Mouse (Mus musculus) heart, postnatal 14 days (tissue): ENCODE data around the gene Ift57. TPM values are rescaled to one million over a fixed set of nuclear protein-coding genes. Genes with fewer than 3 reads are reported as not detected.

Experiments used
- DNase-seq, 2 experiments: peaks; one replicate each; pipeline ENCODE4 v3.0.0; 2021 to 2022
- intact Hi-C: fragments of 180-260 bp; cut with DNase I; formaldehyde crosslinking; loops from one replicate; pipeline ENCODE4 v1.15.1; 2025
- total RNA-seq, 2 experiments: library from RNA; stranded (reverse); gene quantifications; 2 replicates each; pipeline ENCODE4 v1.2.3; 2021

Gene Ift57
- total RNA-seq, 2 experiments from 2014 or later, result 10.9 to 13.0 TPM

DNA sequence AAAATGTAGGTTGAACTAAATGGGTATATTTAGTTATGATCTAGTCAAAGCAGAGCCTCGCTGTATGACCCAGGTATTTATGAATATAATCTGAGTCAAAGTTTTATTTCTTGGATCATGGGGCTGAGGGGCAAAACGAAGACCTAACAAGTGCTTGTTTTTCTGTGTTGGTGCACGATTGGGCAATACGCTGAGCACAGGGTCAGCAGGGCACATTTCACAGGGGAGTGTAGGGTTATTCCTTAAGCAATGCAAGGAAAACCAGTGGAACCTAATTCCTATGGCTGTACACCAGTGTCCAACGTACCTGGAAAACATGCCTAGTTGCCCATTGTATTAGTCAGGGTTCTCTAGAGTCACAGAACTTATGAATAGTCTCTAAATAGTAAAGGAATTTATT, 88.7 kb downstream of the Ift57 start:
- no peak for DNase-seq
- intact Hi-C loops, result no loop called here

DNA sequence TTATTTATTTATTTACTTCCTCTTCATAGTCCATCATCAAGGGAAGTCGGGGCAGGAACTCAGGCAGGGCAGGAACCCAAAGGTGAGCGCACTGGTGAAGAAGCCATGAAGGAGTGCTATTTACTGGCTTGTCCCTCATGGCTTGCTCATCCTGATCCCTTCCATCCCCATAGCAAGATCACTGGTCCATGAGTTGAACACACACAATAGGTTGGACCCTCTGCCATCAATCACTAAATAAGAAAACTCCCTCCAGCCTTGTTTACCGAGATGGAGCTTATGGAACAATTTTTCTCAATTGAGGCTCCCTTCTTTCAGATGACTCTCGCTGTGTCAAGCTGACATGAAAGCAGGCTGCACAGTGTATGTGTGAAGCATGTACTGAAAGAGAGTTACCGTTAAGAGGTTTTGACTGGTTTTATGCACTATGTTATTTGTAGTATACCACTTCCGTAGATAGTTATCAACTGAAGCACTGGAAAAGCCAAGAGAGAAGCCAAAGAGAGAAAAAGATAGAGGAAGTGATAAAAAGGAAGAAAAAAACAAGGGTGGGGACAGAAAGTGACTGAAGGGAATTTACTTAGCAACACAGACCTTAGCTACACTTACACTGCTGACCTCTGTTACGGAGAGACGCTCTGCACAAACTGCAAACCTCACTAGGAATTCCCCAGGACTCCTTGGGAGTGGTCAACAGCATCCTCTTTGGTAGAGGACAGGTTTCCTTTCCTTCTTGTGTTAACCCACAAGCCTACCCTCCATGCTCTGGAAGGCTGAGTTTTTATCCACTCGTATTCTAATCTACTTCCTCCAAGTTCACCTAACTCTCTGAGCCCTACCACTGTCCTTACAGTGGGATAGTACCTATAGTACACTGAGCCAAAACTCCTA, 91.8 kb downstream of the Ift57 start:
- no peak for DNase-seq

DNA sequence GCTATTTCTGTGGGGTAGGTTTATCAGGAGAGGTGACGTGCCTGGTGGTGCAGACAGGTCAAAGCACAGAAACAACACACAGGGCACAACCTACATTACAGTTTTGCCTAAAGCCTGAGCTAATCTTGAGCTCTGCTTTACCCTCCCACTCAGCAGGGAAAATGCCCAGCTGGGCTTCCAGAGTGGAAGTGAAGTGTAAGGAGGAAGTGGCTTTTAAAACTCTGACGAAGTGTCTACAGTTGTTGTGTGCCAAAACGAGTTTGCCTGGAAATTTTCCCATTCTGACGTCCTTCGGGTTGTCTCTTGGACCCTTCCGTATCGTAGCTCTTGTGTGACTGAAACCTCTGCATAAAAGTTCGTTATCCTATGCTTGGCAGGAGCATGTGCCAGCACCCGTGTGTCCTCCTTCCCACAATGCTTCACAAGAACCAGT, 93.4 kb downstream of the Ift57 start:
- DNase-seq, result peak; percentile 33 to 44
- intact Hi-C loops, result no loop called here

More for the DNA sequence above, 91.8 kb downstream of the Ift57 start:
- intact Hi-C loops, result loop anchor here (1.0 kb wide), 1 partner anchor 65 kb away; no protein-coding TSS in a partner anchor

DNA sequence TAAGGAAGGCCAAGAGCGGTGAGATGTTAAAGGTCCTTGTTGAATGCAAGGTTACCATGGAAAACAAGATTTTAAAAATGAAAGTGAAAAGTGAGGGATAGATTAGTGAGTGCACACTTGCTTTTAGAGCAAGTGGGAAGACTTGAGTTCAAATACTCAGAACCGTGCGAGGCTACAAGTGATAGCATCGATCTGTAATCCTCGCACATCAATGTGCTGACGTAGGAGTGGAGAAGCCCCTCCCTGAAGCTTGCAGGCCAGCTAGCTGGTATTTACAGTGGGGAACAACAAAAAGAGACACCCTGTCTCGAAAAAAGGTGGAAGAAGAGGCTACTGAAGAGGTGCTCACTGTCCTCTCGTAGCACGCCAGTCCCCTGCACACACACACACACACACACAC, 94.6 kb downstream of the Ift57 start:
- DNase-seq, result no peak
- intact Hi-C loops, result no loop called here

DNA sequence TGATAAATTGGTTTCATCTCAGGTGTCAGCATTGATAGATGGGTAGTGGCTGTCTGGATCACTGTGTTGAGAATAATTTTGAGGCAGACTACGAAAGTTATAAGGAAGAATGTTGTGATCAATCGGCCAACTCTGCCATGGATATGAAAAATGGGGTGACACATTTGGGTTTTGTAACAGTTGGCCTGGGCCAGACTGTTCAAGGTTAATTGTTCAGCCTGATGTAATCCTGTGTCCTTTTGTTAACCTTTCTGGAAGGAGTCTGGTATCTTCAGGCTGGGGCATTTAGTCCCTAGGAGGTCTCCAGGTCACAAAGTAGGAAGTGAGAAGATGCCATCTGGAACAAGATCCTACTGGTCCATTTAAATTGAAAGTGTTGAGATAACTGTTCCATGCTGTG, 97.2 kb downstream of the Ift57 start:
- DNase-seq, result no peak
- intact Hi-C loops, result no loop called here

DNA sequence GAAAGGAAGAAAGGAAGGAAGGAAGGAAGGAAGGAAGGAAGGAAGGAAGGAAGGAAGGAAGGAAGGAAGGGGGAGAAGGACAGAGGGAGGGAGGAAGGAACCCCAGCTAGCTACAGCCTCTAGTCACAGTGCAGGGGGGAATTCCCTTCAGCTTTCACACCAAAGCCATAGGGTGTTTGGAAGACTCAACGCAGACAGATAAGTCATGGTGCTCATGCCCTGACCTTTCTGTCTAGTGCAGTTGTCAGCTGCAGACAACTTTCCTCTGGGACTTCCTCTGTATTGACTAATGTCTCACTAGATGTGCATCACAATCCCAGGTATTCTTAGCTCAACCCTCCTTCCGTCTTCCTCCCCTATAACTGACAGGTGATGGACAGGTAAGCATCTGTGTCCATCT, 97.9 kb downstream of the Ift57 start:
- intact Hi-C loops, result no loop called here
- no peak for DNase-seq

DNA sequence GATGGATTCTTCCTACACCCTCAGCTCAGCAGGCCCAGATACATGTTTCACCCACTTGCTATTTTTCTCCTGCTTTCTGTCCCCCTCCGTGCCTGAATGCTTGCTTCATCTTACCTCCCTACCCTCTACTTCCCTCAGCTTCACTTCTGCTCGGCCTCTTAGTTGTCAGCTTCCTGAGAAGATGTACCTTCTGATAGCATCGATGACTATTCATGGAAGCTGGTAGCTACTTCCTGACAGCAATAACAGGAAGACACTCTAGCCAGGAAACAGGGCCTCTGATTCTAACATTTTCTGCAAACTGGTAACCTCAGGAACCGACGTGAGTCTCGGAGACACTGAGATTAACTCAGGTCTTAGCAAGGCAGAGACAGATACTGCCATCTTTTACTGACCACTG, 99.8 kb downstream of the Ift57 start:
- intact Hi-C loops, result no loop called here
- no peak for DNase-seq

DNA sequence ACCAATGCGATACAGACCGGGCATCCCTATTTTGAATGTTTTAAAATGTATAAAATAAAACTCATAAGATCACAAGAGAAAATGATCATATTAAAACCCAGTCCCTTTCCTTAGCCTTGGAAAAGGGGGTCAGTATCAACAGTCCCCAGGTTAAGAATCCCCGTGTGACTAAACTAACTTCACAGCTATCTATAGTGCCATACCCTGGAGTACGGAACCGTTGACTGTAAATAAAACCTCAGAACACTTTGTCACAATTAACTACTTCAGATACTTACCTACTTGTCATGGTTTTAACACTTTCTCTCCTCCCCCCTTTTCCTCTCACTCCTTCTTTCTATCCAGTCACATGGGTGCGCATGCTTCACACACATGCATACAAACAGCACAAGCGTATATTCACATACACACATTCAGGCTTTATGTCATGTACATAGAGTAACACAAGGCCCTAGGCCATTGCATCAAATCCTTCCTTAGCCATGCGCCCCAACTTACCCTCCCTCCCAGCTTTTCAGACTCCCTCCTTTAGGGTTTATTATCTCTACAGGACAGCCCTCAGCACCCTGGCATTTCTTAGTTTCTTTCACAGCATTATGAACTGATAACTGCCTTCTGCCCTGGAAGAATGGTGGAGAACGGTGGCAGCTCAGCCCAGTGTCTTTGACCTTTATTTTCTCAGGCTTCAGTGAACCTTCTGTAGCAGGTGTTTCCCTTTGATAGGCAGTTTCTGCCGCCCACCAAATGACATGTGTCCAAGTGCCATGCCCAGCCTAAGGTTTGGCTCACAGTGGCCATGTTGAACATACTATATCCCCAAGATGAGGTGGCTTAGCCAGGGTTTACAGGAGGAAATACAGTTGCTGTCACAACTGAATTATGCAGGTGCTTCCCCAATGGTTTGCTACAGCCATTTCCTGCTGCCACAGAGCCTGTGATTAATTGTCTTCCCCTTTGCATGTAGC, 100.8 kb downstream of the Ift57 start, which contains the start of gene Cd47:
Gene Cd47, plus strand, starts transcription at position 937 of the 965 bp plus-strand sequence.
- DNase-seq, result no peak
- intact Hi-C loops, result loop anchor here (5.0 kb wide), 1 partner anchor 52 kb away; no protein-coding TSS in a partner anchor

DNA sequence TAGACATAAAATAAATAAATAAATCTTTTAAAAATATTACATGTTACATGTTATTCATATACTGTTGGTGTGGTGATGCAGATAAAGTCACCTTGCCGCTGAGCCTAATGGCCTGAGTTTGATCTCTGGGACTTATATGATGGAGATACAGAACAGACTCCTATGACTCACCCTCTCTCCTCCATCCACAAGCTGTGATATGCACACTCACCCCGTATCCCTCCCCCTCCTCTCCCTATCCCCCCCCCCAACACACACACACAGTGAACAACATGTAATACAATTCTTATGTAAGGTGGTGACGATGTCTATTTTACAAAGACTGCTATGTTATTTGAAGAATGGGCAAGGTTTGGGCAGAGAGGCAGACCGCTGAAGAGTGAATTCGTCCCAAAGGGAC, 102.0 kb downstream of the Ift57 start:
- no peak for DNase-seq
- intact Hi-C loops, result loop anchor here (5.0 kb wide), 1 partner anchor 51 kb away; no protein-coding TSS in a partner anchor

DNA sequence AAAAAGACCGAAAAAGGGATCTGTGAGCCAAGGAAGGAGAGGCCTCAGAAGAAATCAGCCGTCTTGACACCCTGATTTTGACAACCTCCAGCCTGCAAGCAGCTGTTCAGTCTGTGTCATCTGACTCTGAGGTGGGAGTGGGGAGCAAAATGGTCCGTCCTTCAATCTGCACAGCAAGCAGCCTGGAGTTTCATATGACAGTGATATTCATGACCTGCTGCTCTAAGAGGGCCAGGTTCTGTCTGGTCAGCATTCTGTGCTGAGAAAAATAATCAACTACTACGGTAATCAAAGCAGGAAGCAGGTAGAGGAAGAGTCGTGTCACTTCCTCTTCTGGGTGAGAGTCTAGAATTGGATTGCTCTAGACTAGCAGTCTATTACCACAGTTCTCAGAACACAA, 102.4 kb downstream of the Ift57 start:
- intact Hi-C loops, result loop anchor here (5.0 kb wide), 1 partner anchor 51 kb away; no protein-coding TSS in a partner anchor
- DNase-seq, result peak in 1 of 2 experiments; percentile 21

DNA sequence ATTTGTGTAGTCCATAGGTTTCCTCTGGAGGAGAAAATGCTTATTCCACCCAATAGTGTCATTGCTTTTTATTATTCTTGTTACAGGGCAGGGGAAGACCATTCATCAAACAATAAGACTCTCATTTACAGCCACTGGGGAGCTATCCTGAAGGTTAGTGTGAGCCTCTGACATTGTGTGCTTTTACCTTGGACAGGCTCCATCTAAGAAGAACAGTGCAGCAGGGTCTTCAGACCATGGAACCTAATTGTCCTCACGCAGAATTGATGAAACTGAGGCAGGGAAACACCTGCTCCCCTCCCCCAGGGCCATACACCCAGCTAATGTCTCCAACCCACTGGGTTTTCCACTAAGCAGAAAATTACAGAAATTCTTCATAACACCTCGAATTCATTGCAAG, 104.0 kb downstream of the Ift57 start:
- DNase-seq, result no peak
- intact Hi-C loops, result loop anchor here (5.0 kb wide), 1 partner anchor 49 kb away; no protein-coding TSS in a partner anchor

DNA sequence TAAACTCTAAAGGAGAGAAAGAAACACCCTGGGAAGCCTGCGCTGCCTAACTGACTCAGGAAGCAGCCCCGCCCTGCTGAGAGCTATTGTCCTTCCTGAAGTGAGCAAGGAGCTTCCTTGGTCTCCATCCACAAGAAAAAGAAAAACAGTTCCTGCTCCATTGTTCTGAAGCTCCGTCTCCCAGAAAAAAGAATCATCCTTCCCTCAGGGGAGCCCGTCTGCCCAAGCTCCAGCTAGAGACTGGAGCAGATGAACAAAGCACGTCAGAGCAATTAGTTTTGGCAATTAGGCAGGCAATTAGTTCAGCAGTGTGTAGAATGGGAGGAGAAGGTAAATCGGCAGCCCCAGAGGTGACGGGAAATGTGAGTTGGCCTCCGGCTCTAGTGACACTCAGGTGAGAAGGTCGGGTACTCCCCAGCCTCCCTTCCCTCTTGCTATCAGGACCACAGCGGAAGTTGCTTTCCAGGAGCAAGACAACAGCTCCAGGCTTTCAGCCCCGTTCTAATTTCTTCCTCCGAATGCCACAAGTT, 105.0 kb downstream of the Ift57 start:
- DNase-seq, result peak in 1 of 2 experiments; percentile 20
- intact Hi-C loops, result loop anchor here (5.0 kb wide), 1 partner anchor 48 kb away; no protein-coding TSS in a partner anchor

DNA sequence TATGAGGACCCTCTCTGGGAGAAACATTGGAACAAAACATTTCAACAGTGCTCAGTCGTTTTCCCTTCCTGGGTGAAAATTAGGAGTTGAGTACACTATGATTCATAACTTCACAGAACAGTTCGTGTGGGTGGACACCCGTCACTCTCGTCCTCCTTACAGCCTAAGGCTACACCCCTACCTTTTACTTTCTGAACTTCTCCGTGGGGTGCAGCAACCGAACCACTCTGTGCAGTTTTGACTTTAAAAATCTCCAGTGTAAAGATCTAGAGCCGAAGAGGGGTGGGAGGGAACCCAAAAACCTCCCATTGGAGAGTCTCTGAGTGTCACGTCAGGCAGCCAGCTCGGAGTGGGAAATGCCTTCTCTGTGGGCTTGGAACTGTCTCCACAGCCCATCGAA, 107.9 kb downstream of the Ift57 start:
- no peak for DNase-seq
- intact Hi-C loops, result no loop called here

DNA sequence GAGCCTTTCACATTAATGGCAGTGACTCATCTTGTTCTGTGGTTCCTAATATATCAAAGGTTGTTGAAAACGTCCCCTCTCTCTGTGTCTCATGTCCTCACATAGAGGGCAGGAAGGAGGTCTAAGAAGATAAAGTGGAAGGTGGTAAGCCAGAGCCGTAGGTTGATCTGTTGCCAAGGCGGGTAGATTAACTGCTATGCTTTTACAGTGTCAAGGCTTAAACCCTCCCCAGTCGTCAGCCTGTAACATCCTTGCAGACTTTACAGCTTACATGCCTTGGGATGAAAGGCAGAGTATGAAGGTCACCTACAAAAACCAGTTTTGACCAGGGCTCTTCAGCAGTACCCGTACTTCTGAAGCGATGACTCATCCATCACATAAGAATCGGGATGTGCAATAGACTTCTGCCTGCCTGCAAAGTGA, 108.4 kb downstream of the Ift57 start:
- DNase-seq, result no peak
- intact Hi-C loops, result no loop called here

DNA sequence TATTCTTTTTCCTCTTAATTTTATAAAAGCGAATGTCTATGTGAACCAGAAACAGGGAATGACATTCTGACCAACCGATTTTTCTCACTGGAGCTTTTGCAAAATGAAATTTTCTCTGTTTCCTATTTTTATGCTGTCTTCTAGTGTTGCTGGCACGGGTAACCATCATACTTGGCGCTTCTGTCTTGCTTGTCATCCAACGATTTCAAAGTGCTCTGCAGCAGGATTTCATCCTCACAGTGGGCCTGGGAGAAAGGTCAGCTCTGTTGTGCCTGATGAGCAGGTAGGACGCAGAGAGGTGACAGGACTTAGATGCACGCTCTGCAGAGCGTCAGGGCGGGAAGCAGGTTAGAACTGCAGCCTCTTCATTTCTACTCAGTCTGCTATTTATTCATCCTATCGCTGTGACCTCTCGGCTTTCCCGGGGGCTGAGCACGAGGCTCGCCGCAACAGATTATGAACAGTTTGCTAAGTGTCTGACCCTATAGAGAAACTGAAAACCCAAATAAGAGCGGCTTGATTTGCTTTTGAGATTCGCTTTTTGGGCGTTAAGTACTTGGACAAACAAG, 108.9 kb downstream of the Ift57 start:
- intact Hi-C loops, result no loop called here
- DNase-seq, result no peak

DNA sequence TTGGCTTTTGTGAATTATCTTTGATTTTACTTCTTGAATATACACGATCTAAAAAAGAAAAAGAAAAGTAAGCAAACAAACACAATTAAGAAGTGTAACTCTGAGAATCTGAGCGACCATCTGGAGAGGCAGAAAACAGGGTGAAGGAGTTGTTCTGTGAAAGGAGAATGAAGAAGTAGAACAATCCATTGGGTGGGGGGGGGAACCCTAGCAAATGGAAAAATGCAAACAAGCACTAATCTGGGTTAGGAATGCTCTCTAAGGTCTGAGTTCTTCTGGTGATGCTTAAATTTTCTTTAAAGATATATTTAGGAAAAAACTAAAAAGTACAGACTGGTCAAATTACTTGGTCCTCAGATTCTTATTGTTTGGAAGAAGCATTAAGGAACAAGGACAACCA, 112.9 kb downstream of the Ift57 start:
- intact Hi-C loops, result no loop called here
- DNase-seq, result no peak

DNA sequence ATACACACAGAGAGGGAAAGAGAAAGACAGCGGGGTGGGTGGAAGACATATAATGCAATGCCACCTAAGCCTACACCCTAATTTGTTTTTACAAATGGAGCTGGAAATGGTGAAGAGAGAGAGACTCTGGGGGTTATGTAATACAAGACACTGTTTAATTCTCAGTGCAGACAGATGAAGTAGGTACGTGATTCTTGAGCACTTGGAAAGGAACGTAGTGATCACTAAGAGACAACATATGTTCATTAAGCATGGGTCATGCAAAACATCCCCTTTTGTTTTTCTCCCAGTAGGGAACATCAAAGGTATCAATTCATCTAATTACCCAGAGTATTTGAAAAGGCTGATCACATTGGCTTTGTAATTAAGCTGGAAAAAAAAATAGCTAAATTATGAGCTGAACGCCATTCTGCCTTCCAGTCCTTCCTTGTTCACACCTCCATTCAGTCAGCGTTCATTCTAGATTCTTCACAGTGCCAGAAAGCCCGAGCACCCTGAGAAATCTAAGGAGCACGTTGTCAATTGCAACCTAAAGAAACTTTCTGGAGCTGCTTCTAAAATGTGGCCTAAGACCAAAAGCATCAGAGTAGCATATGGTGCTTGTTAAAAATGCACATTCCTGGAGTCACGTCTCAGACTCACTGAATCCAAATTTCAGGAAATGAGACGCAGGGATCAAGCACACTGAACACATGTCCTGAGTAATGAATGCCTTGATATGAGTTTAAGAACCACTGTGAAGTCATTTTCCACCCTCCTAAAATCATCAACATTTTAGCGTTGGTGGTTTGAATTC, 114.0 kb downstream of the Ift57 start:
- intact Hi-C loops, result no loop called here
- DNase-seq, result no peak

DNA sequence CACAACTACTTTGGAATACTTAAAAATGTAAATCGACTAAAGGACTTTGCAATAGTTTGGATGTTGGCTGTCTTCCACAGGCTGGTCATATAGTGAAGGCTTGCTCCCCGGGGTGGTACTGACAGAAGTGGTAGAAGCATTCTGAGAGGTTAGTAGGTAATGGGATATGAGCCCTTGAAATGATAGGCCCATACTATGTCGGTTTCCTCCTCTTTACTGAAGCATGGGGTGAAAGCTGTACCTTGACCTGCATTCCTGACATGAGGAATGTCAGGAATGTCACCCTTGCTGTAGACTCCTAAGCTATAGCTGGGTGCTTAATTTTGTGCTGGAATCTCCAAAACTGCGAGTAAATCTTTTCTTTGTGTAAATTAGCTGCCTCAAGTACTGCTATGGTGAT, 115.4 kb downstream of the Ift57 start:
- DNase-seq, result no peak
- intact Hi-C loops, result no loop called here
